Mouse (Mus musculus): ENCODE data around the gene Nck2.
A peak's percentile ranks its signal among the peaks of the same experiment; 100 is the strongest.

Nck2 gene

GRCm38 (mm10) chr1:43589910-43590309, 145.5 kb downstream of the Nck2 start:
- DNase-seq, result no peak

- DNase-seq, result no peak
Measured at GRCm38 (mm10) chr1:43590727-43591126, 146.3 kb downstream of the Nck2 start.

- DNase-seq, result peak in 1 of 2 experiments; percentile 13
Measured at GRCm38 (mm10) chr1:43593069-43593468, 148.7 kb downstream of the Nck2 start.

GRCm38 (mm10) chr1:43594738-43595137, 150.4 kb downstream of the Nck2 start:
- DNase-seq, result no peak

GRCm38 (mm10) chr1:43597731-43598130, 153.4 kb downstream of the Nck2 start:
- no peak for DNase-seq

- no peak for DNase-seq
Measured at GRCm38 (mm10) chr1:43599483-43599882, 155.1 kb downstream of the Nck2 start.

GRCm38 (mm10) chr1:43601054-43601453, 156.7 kb downstream of the Nck2 start:
- no peak for DNase-seq

- no peak for DNase-seq
Measured at GRCm38 (mm10) chr1:43615948-43616347, 171.6 kb downstream of the Nck2 start.
